Mouse (Mus musculus): ENCODE data around the gene Calr.

Gene Calr

DNA sequence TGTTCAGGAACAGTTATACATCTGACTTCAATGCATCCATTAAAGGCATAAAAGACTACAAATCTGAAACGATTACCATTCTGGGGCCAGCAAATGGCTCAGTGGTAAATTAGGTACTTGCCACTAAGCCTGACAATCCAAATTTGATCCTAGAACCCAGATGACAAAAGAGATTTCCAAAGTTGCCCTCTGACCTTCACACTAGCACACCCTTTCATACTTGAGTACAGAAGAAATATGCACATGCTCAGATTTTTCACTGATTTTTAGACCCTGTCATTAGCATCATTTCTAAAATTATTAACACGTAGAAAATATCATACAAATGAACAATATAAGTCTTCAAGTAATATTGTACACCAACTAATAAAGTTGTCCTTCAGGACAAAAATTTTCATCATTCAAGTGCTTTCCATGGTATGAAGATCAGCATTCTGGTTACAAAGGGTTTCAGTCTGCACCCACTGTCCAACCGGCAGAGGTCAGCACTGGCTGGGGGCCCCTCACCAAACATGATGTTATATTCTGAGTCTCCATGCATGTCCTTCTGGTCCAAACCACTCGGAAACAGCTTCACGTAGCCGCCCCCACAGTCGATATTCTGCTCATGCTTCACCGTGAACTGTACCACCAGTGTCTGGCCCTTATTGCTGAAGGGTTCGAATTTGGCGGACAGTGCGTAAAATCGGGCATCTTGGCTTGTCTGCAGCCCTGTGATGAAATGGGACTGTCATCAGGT is 1.2 kb downstream of the Calr start:
- in situ Hi-C loops (cut with MboI; ENCODE audit: unreplicated experiment in 2 of 2), result loop anchor here (10.0 to 25.0 kb wide), 4 partner anchors 59 to 1108 kb away; partner anchors contain the start of genes Gm49661 (in 2 of the 2), Prdx2 (in 2 of the 2), Rnaseh2a (in 2 of the 2) and Adgre5 (in 1 of the 2)

DNA sequence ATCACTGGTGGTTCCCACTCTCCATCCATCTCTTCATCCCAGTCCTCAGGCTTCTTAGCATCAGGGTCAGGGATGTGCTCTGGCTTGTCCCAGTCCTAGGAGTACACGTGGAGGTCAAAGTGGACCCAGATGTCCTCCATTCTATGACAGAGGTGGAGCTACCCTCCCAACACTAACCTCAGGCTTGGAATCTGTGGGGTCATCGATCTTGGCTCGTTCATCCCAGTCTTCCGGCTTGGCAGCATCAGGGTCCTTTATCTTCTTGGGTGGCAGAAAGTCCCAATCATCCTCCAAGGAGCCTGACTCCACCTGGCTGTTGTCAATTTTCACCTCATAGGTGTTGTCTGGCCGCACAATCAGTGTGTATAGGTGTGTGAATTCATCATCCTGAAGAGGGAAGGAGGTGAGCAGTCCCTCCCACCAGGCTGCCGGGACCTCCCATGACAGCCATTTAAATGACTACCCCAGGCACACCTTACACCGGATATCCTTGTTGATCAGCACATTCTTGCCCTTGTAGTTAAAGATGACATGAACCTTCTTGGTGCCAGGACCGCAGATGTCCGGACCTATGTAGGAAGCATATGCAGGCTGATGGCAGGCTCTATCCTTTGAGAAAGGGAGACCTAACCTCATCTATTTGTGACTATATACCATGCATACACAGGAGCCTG is 2.2 kb downstream of the Calr start:
- in situ Hi-C loops (cut with MboI; ENCODE audit: unreplicated experiment in 2 of 2), result loop anchor here (5.0 to 25.0 kb wide), 5 partner anchors 60 to 1107 kb away; partner anchors contain the start of genes Dnase2a (in 2 of the 2), Gm49661 (in 2 of the 2), Prdx2 (in 2 of the 2) and Rnaseh2a (in 2 of the 2)

GRCm38 (mm10) chr8:84841514-84841913 is 5.2 kb downstream of the Calr start:
- in situ Hi-C loops (cut with MboI; ENCODE audit: unreplicated experiment in 2 of 2), result loop anchor here (5.0 to 25.0 kb wide), 5 partner anchors 63 to 1104 kb away; partner anchors contain the start of genes Dnase2a (in 2 of the 2), Gm49661 (in 2 of the 2), Prdx2 (in 2 of the 2) and Rnaseh2a (in 2 of the 2)

- in situ Hi-C loops (cut with MboI; ENCODE audit: unreplicated experiment in 2 of 2), result loop anchor here (5.0 to 25.0 kb wide), 5 partner anchors 64 to 1103 kb away; partner anchors contain the start of genes Dnase2a (in 2 of the 2), Gm49661 (in 2 of the 2), Prdx2 (in 2 of the 2) and Rnaseh2a (in 2 of the 2)
These were observed 6.3 kb downstream of the Calr start, which contains the start of gene Rad23a for GRCm38 (mm10) chr8:84840248-84840999. Gene Rad23a (minus strand): TSS chr8:84840665.

GRCm38 (mm10) chr8:84839875-84840247 is 6.9 kb downstream of the Calr start:
- in situ Hi-C loops (cut with MboI; ENCODE audit: unreplicated experiment in 2 of 2), result loop anchor here (5.0 to 25.0 kb wide), 5 partner anchors 65 to 1103 kb away; partner anchors contain the start of genes Dnase2a (in 2 of the 2), Gm49661 (in 2 of the 2), Prdx2 (in 2 of the 2) and Rnaseh2a (in 2 of the 2)

GRCm38 (mm10) chr8:84839411-84839810 is 7.3 kb downstream of the Calr start:
- in situ Hi-C loops (cut with MboI; ENCODE audit: unreplicated experiment in 2 of 2), result loop anchor here in 1 of 2 experiments (25.0 kb wide), 1 partner anchor 1102 kb away; the partner anchor contains the start of gene Adgre5

DNA sequence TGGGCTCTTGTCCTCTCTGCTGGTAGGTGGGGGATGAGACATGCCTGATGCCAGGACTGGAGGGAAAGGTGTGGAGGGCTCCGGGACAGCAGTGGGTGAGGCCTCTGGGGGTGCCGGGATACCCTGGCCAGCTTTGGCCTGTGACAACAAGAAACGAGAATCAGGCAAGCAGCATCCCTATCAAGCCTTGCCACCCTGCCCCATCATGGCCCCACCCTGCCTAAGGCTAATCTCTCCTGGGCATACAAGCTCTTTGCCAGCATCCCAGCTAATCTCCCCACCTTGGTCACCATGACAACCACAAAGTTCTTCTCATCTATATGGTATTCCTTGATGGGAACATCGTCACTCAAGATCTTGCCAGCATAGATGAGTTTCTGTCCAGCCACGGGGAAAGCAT is 8.2 kb downstream of the Calr start:
- in situ Hi-C loops (cut with MboI; ENCODE audit: unreplicated experiment in 2 of 2), result loop anchor here in 1 of 2 experiments (25.0 kb wide), 1 partner anchor 1101 kb away; the partner anchor contains the start of gene Adgre5

DNA sequence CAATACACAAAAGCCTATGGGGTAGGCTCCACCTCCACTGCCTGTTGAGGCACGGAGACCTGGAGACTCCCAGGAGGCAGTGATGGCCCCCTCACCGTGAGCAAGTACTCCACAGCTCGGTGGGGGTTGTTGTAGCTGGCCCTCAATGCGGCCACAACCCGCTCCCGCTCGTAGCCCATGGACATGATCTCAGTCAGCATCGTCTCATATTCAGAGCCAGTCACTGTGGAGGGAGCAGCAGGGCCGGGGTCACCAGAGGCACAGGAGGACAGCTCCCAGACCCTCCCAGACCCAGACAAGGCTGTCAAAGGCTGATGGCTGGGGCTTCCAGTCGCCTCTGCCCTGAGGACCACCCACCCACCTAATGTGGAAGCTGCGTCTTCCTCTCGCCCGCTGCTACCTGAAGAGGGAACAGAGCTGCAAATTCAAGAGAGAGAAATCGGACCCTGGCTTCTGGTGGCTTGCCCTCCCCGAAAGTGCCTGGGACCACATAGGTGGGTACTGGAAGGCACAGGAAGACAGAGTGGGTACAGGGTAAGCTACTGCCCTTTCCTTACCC is 8.7 kb downstream of the Calr start:
- in situ Hi-C loops (cut with MboI; ENCODE audit: unreplicated experiment in 2 of 2), result loop anchor here in 1 of 2 experiments (25.0 kb wide), 1 partner anchor 1101 kb away; the partner anchor contains the start of gene Adgre5

GRCm38 (mm10) chr8:84837149-84837911 is 9.4 kb downstream of the Calr start:
- in situ Hi-C loops (cut with MboI; ENCODE audit: unreplicated experiment in 2 of 2), result loop anchor here in 1 of 2 experiments (25.0 kb wide), 1 partner anchor 1100 kb away; the partner anchor contains the start of gene Adgre5

DNA sequence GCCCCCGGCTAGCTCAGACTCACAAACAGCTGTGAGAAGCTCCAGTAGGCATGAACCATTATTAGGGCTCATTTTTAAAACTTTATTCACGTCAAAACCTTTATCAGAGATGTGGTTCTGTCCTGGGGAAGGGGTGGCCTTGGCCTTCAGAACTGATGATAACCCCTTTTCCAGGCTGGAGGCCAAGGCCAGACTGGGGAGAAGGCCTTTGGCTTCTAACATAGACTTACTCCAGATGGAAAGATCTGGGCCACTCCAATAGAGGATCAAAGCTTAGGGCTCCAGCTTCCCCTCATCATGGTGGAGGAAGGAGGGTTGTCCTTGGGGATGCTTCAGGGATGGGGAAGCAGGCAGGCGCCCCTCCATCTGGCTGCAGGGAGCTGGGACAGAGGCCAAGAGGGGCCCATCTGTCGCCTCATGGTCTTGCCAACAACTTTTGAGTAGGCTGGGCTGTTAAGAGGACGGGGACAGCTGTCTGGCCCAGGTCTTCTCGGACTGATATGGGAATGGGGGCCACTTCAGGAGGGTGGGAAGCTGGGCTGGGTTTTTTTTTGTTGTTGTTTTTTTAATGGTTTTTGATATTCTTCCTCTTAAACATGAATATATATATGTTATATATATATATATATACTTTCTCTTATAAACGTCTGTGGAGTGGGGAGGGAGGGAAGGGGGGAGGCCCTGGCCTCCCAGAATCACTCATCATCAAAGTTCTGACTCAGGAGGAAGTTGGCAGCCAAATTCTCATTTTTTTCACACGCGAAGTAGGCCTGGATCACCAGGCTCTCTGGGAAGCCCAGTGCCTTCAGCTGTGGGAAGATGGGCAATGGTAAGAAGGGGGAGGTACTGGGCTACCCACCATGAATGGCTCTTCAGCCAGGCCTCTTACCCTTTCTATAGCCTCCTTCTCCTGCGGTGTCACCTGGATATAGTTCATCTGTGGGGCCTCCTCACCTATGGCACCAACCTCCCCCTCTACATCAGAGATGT is 11.6 kb downstream of the Calr start:
- in situ Hi-C loops (cut with MboI; ENCODE audit: unreplicated experiment in 2 of 2), result loop anchor here in 1 of 2 experiments (25.0 kb wide), 1 partner anchor 1098 kb away; the partner anchor contains the start of gene Adgre5

DNA sequence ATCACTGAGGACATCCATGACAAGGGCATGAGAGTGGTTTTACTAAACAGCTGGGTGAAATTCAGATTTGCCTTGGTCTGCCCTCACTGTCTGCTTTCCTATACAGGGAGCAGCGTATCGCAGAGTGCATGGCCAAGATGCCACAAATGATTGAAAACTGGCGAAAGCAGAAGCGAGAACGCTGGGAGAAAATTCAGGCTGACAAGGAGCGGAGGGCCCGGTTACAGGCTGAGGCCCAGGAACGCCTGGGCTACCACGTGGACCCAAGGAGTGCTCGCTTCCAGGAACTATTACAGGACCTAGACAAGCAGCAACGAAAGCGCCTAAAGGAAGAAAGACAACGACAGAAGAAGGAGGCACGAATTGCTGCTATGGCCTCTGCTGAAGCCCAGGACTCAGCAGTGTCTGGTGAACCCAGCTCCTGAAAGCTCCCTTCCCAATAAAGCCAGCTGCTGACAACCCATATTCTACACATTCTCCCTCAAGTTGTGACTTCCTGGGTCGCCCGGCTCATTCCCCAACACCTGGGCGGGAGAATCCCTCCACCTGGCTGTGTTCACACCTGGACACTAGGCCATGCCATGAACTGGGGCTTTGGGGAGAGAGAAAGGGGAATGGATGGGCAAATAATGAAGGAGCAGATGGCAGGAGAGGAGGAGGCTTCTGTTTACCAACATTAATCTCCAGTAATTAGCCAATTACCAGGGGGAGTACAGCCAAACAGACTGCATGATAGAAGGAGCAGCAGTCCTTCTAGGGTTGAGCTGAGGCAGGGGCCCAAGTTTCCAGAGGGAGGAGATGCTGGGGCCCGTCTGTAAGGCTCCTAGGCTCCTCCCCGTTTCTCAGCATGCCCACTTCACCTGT is 12.5 kb downstream of the Calr start:
- in situ Hi-C loops (cut with MboI; ENCODE audit: unreplicated experiment in 2 of 2), result loop anchor here in 1 of 2 experiments (25.0 kb wide), 1 partner anchor 1097 kb away; the partner anchor contains the start of gene Adgre5

DNA sequence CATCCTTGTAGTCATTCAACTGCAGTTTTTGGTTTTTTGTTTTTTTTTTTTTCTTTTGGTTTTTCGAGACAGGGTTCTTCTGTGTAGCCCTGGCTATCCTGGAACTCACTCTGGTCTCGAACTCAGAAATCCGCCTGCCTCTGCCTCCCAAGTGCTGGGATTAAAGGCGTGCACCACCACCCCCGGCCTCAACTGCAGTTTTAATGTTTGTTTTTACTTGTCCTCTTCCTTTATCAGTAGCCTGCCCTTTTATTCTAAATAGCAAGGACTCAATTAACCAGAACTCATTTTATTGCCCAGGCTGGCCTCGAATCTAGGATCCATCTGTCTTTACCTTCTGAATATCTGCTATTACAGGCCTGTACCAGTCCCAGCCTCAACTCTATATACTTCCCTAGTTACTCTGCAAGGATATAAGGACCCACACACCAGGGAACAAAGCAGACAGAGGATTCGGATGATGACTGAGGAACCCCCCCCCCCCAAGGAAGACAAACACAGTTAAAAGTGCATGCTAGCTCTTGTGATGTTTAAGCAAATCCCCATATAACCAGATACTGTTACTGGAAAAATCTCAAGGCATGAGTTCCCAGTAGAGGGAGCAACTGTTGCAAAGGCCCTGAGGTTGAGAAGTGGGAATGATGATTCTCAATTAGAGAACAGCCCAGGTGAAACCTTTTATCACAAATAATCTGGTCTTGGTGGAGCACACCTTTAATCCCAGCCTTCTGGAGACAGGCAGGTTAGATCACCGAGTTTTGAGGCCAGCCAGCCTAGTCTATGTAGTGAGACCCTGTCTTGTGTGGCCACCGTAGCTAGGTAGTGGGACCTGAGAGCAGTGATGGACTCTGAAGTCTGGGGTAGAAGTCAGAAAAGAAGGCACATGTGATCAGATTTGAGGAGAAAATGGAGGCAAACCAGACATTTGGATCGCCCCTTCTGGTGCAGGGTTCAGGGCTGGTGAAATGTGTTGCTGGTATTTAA is 13.7 kb downstream of the Calr start:
- in situ Hi-C loops (cut with MboI; ENCODE audit: unreplicated experiment in 2 of 2), result loop anchor here in 1 of 2 experiments (25.0 kb wide), 1 partner anchor 1096 kb away; the partner anchor contains the start of gene Adgre5

GRCm38 (mm10) chr8:84832034-84832717 is 14.6 kb downstream of the Calr start:
- in situ Hi-C loops (cut with MboI; ENCODE audit: unreplicated experiment in 2 of 2), result loop anchor here in 1 of 2 experiments (25.0 kb wide), 1 partner anchor 1095 kb away; the partner anchor contains the start of gene Adgre5

DNA sequence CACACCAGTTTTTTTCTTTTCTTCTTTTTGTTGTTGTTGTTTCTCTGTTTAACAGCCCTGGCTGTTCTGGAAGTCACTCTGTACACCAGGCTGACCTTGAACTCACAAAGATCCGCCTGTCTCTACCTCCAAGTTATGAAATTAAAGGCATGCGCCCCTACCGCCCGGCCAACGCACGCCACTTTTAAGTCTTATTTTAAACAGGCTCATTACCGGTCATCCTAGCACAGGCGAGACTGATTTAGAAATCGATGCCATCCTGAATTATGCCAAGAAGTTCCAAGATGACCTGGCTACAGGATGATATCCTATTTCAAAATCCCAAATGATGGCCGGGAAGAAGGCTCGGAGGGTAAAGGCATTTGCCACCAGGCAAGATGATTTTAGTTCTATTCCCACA is 15.2 kb downstream of the Calr start, which contains the start of gene Gadd45gip1:
Gadd45gip1 (plus strand) TSS at position 33 of the 400 bp plus-strand sequence.
- in situ Hi-C loops (cut with MboI; ENCODE audit: unreplicated experiment in 2 of 2), result loop anchor here in 1 of 2 experiments (25.0 kb wide), 1 partner anchor 1094 kb away; the partner anchor contains the start of gene Adgre5
